Mouse (Mus musculus) layer of hippocampus, adult 2 months (tissue): ENCODE measurements around the gene Gle1. TPM values are rescaled to one million over a fixed set of nuclear protein-coding genes. Genes with fewer than 3 reads are reported as not detected.

Source experiments
- DNase-seq, 2 experiments: peaks; one replicate each; pipeline ENCODE4 v3.0.0; 2022; ENCODE audit warnings: low spot score in 2 of 2
- H3K27ac ChIP-seq: fragments of 200-600 bp; 2 replicates; pipeline ENCODE4 v1.8.1; 2022
- H3K4me3 ChIP-seq: fragments of 200-600 bp; 2 replicates; pipeline ENCODE4 v1.8.1; 2022; ENCODE audit warnings: mild to moderate bottlenecking
- CTCF ChIP-seq: fragments of 200-600 bp; conservative IDR thresholded peaks from 2 replicates; pipeline ENCODE4 v1.8.1; 2022; ENCODE audit warnings: antibody characterized with exemption, mild to moderate bottlenecking, moderate library complexity
- microRNA-seq, 2 experiments: library from miRNA; unstranded; fragments of <30 nt; microRNA quantifications; one replicate each; pipeline ENCODE4 v1.2.0; 2021
- total RNA-seq, 2 experiments: library from RNA; stranded (reverse); gene quantifications; 2 replicates each; pipeline ENCODE4 v1.2.3; 2021

Gle1 gene
- total RNA-seq, 2 experiments from 2014 or later = 48.0 to 48.9 TPM

DNA sequence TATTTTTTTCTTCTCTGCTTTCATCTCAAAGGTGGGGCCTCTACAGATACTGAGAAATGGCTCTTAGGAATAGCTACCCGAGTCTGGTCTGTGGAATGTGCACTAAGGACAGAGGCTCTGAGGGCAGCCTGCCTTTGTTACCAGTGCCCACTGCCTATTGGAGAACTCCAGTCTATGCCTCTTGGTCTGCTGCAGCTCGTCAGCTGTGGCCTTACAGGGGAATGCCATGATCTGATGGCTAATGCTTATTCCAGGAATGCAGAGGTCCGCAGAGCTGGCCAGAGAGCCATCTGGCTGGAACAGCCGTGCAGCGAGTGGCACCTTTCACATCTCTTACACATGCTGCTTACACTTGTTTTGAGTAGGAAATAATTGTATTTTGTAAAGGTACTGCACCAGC is 32.5 kb downstream of the Gle1 start:
- H3K27ac ChIP-seq = peak overlapping the region; percentile 100
- TF ChIP-seq CTCF = no peak
- peak overlapping the region; percentile 97 for H3K4me3 ChIP-seq
- DNase-seq = no peak

DNA sequence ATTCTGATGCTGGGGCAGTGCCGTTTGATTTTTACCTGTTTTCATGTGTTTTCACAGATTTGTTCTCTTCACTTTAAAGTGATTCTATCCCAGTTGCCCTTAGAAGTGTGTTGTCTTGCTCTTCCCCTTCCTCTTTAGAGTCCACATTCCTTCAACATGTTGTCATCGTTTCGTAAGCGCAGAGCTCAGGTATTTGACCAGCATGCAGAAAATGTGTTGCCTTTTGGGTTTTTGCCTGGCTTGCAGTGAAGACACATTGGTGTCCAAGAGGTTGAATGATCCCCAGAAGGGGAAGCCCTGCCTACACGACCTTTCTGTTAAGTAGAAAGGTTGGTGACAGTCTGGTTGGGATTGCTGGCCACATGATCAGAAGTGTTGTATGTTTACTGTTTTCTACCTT is 33.4 kb downstream of the Gle1 start:
- Histone ChIP-seq H3K4me3 (peak overlapping the region; percentile 97), H3K27ac (0 out of 2 replicates have a peak overlapping the region, but pooled peaks have one; percentile 100)
- no peak for TF ChIP-seq CTCF
- no peak for DNase-seq

DNA sequence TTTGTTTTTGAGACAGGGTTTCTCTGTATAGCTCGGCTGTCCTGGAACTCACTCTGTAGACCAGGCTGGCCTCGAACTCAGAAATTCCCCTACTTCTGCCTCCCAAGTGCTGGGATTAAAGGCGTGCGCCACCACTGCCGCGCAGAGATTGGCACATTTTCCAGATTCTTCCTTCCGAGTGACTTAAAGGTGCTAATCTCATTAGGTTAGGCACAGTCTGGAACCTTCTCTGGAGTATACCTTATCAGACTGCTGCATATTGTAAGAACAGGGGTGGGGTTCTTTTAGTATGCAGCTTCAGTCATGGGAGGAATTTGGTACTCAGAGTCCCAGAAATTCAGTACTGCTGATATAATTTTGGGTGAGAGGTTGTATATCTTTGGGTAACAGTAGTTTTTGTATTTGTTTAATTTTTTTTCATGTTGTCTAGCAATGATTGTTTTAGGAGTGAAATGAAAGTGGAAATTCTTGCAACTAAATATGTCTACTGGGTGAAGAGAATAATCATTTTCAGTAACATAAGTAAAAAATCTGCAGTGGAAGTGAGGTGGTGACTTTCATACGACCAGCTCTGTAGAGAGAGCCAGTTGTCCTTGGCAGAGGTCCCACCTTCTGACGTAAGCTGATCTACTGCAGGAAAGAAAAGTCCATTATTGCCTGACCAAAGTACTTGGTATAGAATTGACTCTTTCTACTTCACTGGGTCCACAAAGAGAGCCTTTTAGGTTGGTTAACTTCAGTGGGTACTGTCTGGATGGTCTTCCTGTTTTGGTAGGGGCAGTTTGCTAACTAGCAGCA is 36.8 kb downstream of the Gle1 start:
- no peak for TF ChIP-seq CTCF
- DNase-seq = peak in 1 of 2 experiments; percentile 47
- Histone ChIP-seq H3K27ac (peak overlapping the region; percentile 28; the same call in 1 of the 2 replicates), H3K4me3 (peak overlapping the region; percentile 97)

DNA sequence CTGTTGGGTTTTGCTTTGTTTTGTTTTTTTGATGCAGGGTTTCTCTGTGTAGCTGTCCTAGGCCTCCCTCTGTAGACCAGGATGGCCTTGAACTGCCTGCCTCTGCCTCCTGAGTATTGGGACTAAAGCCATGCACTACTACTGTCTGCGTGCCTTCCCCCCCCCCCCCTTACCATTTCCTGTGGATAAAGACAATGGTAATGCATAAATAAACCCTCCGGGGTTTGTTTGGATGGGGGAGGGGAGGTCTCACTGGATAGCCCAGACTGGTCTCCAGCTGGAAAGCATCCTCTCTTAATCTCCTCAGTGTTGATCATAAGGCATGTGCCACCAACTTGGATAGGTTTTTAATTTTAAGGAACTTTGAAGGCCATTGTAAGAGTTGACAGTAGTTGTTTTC is 38.3 kb downstream of the Gle1 start:
- H3K27ac ChIP-seq = peak overlapping the region; percentile 39; the same call in 1 of the 2 replicates
- TF ChIP-seq CTCF = no peak
- H3K4me3 ChIP-seq = no peak overlapping the region
- no peak for DNase-seq

DNA sequence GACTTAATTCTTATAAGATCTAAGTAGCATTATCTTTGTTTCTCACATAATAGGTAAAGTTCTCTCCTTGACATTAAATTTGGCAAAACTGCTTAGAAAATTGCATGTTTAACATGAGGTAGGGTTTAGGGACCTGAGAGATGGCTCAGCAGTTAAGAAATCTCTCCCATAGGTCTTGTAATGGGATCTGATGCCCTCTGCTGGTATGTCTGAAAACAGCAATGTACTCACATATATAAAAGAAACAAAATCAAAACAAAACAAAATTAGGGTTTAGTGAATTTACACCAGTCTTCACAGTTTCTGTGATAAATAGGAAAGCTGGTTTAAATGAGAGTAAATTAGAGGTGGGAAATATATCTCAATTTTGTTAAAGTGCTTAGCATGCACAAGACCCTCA is 42.1 kb downstream of the Gle1 start:
- peak; percentile 92 for TF ChIP-seq CTCF
- peak in 1 of 2 experiments; percentile 52 for DNase-seq
- H3K27ac ChIP-seq = no peak overlapping the region

DNA sequence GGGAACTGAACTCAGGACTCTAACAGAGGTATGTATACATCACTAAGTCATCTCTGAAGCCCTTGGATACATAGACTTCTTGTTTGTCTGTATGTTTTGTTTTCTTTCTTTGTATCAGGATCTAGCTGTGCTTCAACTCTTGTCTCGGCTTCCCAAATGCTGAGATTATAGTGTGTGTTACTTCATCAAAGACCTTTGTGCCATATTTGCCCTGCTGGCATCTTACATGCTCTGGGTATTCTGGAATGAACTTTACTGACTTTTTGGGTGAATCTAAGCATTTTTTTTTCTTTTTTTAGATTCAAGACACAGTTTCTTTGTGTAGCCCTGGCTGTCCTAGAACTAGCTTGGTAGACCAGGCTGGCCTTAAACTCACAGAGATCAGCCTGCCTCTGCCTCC is 45.4 kb downstream of the Gle1 start:
- no peak overlapping the region for H3K27ac ChIP-seq
- H3K4me3 ChIP-seq = no peak overlapping the region
- no peak for DNase-seq
- TF ChIP-seq CTCF = no peak

More for the DNA sequence above, 42.1 kb downstream of the Gle1 start:
- no peak overlapping the region for H3K4me3 ChIP-seq

DNA sequence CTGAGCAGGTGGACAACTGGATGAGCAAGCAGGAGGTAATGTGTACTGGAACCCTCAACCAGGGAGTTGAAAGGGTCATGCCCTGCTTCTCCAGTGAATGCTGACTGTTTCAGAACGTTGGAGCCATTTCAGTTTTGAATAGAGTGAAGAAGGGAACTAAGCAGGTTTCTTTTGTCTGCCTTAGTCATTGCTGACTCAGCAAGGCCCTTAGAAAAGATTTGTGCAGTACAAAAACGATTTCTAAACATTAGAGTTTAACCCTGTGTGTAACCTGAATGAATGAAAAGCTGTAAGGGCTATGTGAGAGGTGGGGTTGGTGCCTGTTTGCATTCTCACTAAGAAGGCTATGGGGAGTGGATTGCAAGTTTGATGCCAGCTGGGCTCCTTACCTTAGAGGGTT is 56.7 kb downstream of the Gle1 start:
- TF ChIP-seq CTCF = no peak
- Histone ChIP-seq H3K4me3 (no peak overlapping the region), H3K27ac (no peak overlapping the region)
- DNase-seq = no peak

DNA sequence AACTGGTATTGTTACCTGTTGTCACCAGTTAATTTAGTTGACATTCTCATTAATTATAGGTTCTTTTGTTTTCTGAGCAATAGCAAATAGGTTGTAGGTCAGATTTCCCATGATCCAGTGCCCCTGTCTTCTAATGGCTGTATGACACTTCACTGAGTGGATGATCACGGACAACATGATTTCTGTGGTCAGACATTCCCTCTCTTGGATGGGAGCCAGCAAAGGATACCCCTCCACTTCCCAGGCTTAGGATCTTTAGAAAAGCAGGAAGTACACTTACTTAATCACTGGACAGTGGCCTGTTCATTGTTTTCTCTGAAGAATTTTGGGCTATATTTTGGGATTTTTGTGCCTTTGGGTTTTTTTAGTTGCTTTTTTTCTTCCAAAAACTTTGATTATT is 73.9 kb downstream of the Gle1 start:
- no peak overlapping the region for H3K4me3 ChIP-seq
- TF ChIP-seq CTCF = 0 out of 2 replicates have a peak, but pooled peaks have one; percentile 10

More for the DNA sequence above, 73.9 kb downstream of the Gle1 start:
- H3K27ac ChIP-seq = no peak overlapping the region
- DNase-seq = no peak

Small RNA genes within 50 kb of the gene (microRNA-seq; reads per million reads assigned to microRNA genes)
- gene Mir6997 = 0.64 to 1.5 reads per million in 2 experiments

Other genes starting within 250 kb of the Gle1 start
- under 1 TPM; 0.79 to 0.98 TPM for gene Gm13420, start 183.7 kb upstream of the Gle1 start, total RNA-seq
- not detected for gene Gm13547, start 176.1 kb upstream of the Gle1 start, total RNA-seq
- gene Coq4, start 147.9 kb upstream of the Gle1 start, total RNA-seq = 10 to 100 TPM; 25.8 to 26.5 TPM
- gene Trub2, start 146.9 kb upstream of the Gle1 start, total RNA-seq = 10 to 100 TPM; 47.7 to 48.6 TPM
- gene Slc27a4, start 132.8 kb upstream of the Gle1 start, total RNA-seq = 10 to 100 TPM; 65.4 to 67.3 TPM
- gene Urm1, start 115.4 kb upstream of the Gle1 start, total RNA-seq = 10 to 100 TPM; 43.0 to 48.7 TPM
- gene Cercam, start 66.3 kb upstream of the Gle1 start, total RNA-seq = 1 to 10 TPM; 7.9 to 10.0 TPM
- 100 to 1,000 TPM; 113 to 127 TPM for gene Odf2, start 46.2 kb upstream of the Gle1 start, total RNA-seq
- gene Sptan1, start 30.1 kb downstream of the Gle1 start, total RNA-seq = 100 to 1,000 TPM; 879 to 882 TPM
- 10 to 100 TPM; 37.3 to 37.4 TPM for gene Wdr34, start 113.5 kb downstream of the Gle1 start, total RNA-seq
- 100 to 1,000 TPM; 171 to 197 TPM for gene Set, start 122.0 kb downstream of the Gle1 start, total RNA-seq
- 1 to 10 TPM; 1.7 to 2.1 TPM for gene Pkn3, start 142.3 kb downstream of the Gle1 start, total RNA-seq
- 1 to 10 TPM; 7.6 to 9.1 TPM for gene Zdhhc12, start 158.2 kb downstream of the Gle1 start, total RNA-seq
- gene Zer1, start 189.2 kb downstream of the Gle1 start, total RNA-seq = 100 to 1,000 TPM; 197 to 199 TPM
- gene Tbc1d13, start 198.3 kb downstream of the Gle1 start, total RNA-seq = 10 to 100 TPM; 54.7 to 55.7 TPM
- 10 to 100 TPM; 17.6 to 24.1 TPM for gene Endog, start 236.1 kb downstream of the Gle1 start, total RNA-seq
- gene Spout1, start 243.0 kb downstream of the Gle1 start, total RNA-seq = 10 to 100 TPM; 35.4 to 40.0 TPM